Mouse (Mus musculus): ENCODE measurements around the gene Ankrd37. TPM values are rescaled to one million over a fixed set of nuclear protein-coding genes. Genes with fewer than 3 reads are reported as not detected.

The Ankrd37 gene
- 33.4 and 38.1 TPM in 2 replicates for polyA plus RNA-seq (2015; fragmentation: Nextera tagmentation; extraction: Ambion mirVana)

- ATAC-seq (ENCODE audit: low read depth), result no peak
- 78% methylated on average over 4 of the region's 4 CpGs for WGBS
- H3K9ac ChIP-seq, result no peak within 1 kb of the TSS
These were observed at the start of gene Ankrd37 for GRCm38 (mm10) chr8:46005596-46005995. Ankrd37 (minus strand) TSS chr8:46005707.

GRCm38 (mm10) chr8:46040260-46040659 is 34.8 kb upstream of the Ankrd37 start:
- no peak for ATAC-seq (ENCODE audit: low read depth)
- no peaks in the 10 kb centered on the region for H3K9me3 ChIP-seq
- H3K4me2 ChIP-seq, result peak overlapping the region; percentile 16; the same call in 1 of the 2 replicates
- H3K4me3 ChIP-seq, result no peak overlapping the region
- peaks cover 47% of the 10 kb centered on the region for H3K36me3 ChIP-seq
- peaks cover 13% of the 10 kb centered on the region for H3K4me1 ChIP-seq (replicated peaks)
- 50% methylated on average over 13 of the region's 13 CpGs for WGBS
- H3K27ac ChIP-seq (replicated peaks), result peak overlapping the region; percentile 74
- H3K27me3 ChIP-seq, result no peaks in the 10 kb centered on the region
- H3K9ac ChIP-seq, result peak overlapping the region; percentile 59

More at GRCm38 (mm10) chr8:46005596-46005995, at the start of gene Ankrd37:
- Histone ChIP-seq H3K4me3 (no peak within 1 kb of the TSS), H3K4me1 (replicated peaks) (peaks cover 5% of the 10 kb centered on the region; the same call in 1 of the 2 replicates), H3K4me2 (no peak within 1 kb of the TSS), H3K27ac (replicated peaks) (no peak within 1 kb of the TSS), H3K9me3 (no peaks in the 10 kb centered on the region), H3K36me3 (no peaks in the 10 kb centered on the region), H3K27me3 (no peaks in the 10 kb centered on the region)

- Histone ChIP-seq H3K27me3 (no peaks in the 10 kb centered on the region), H3K4me1 (replicated peaks) (peaks cover 13% of the 10 kb centered on the region), H3K4me2 (no peak overlapping the region), H3K9ac (no peak overlapping the region), H3K27ac (replicated peaks) (peak overlapping the region; percentile 74), H3K4me3 (no peak overlapping the region), H3K36me3 (peaks cover 50% of the 10 kb centered on the region), H3K9me3 (no peaks in the 10 kb centered on the region)
- ATAC-seq (ENCODE audit: low read depth), result no peak; the same call in 1 of the 2 replicates
- WGBS, result 60% methylated on average over 1 of the region's 1 CpGs
These were observed 34.2 kb upstream of the Ankrd37 start for GRCm38 (mm10) chr8:46039666-46040065.

GRCm38 (mm10) chr8:46036217-46036616 is 30.7 kb upstream of the Ankrd37 start:
- WGBS, result 78% methylated on average over 11 of the region's 11 CpGs
- H3K9me3 ChIP-seq, result no peaks in the 10 kb centered on the region
- H3K27ac ChIP-seq (replicated peaks), result no peak overlapping the region
- H3K36me3 ChIP-seq, result peaks cover 46% of the 10 kb centered on the region
- peaks cover 13% of the 10 kb centered on the region for H3K4me1 ChIP-seq (replicated peaks)
- H3K4me2 ChIP-seq, result no peak overlapping the region
- H3K27me3 ChIP-seq, result no peaks in the 10 kb centered on the region
- no peak overlapping the region for H3K9ac ChIP-seq
- H3K4me3 ChIP-seq, result no peak overlapping the region
- ATAC-seq (ENCODE audit: low read depth), result no peak

GRCm38 (mm10) chr8:46024392-46024791 is 18.9 kb upstream of the Ankrd37 start:
- Histone ChIP-seq H3K9ac (no peak overlapping the region), H3K4me3 (no peak overlapping the region), H3K4me2 (no peak overlapping the region), H3K9me3 (no peaks in the 10 kb centered on the region), H3K4me1 (replicated peaks) (no peaks in the 10 kb centered on the region), H3K27ac (replicated peaks) (no peak overlapping the region), H3K27me3 (no peaks in the 10 kb centered on the region), H3K36me3 (no peaks in the 10 kb centered on the region)
- no peak for ATAC-seq (ENCODE audit: low read depth)
- 56% methylated on average over 4 of the region's 4 CpGs for WGBS

- Histone ChIP-seq H3K4me1 (replicated peaks) (no peaks in the 10 kb centered on the region), H3K9ac (no peak overlapping the region), H3K4me3 (no peak overlapping the region), H3K27ac (replicated peaks) (no peak overlapping the region), H3K27me3 (no peaks in the 10 kb centered on the region), H3K9me3 (no peaks in the 10 kb centered on the region), H3K4me2 (no peak overlapping the region), H3K36me3 (no peaks in the 10 kb centered on the region)
- 89% methylated on average over 9 of the region's 9 CpGs for WGBS
- no peak for ATAC-seq (ENCODE audit: low read depth)
These were observed 17.3 kb upstream of the Ankrd37 start for GRCm38 (mm10) chr8:46022758-46023157.

GRCm38 (mm10) chr8:46022203-46022602 is 16.7 kb upstream of the Ankrd37 start:
- no peaks in the 10 kb centered on the region for H3K27me3 ChIP-seq
- no peak overlapping the region for H3K27ac ChIP-seq (replicated peaks)
- H3K36me3 ChIP-seq, result no peaks in the 10 kb centered on the region
- 90% methylated on average over 9 of the region's 9 CpGs for WGBS
- H3K4me2 ChIP-seq, result no peak overlapping the region
- no peaks in the 10 kb centered on the region for H3K4me1 ChIP-seq (replicated peaks)
- no peak overlapping the region for H3K9ac ChIP-seq
- no peak overlapping the region for H3K4me3 ChIP-seq
- H3K9me3 ChIP-seq, result no peaks in the 10 kb centered on the region
- no peak for ATAC-seq (ENCODE audit: low read depth)

- Histone ChIP-seq H3K9me3 (no peaks in the 10 kb centered on the region), H3K4me2 (peak overlapping the region; percentile 42), H3K36me3 (no peaks in the 10 kb centered on the region), H3K9ac (no peak overlapping the region), H3K4me1 (replicated peaks) (peaks cover 14% of the 10 kb centered on the region), H3K4me3 (no peak overlapping the region), H3K27ac (replicated peaks) (no peak overlapping the region; the same call in 1 of the 2 replicates), H3K27me3 (no peaks in the 10 kb centered on the region)
- no peak for ATAC-seq (ENCODE audit: low read depth)
- WGBS, result 25% methylated on average over 17 of the region's 17 CpGs
These were observed 5.5 kb upstream of the Ankrd37 start for GRCm38 (mm10) chr8:46010746-46011680.

- no peaks in the 10 kb centered on the region for H3K36me3 ChIP-seq
- H3K9ac ChIP-seq, result no peak overlapping the region
- H3K27me3 ChIP-seq, result no peaks in the 10 kb centered on the region
- H3K9me3 ChIP-seq, result no peaks in the 10 kb centered on the region
- no peak overlapping the region for H3K27ac ChIP-seq (replicated peaks)
- no peak overlapping the region for H3K4me3 ChIP-seq
- H3K4me1 ChIP-seq (replicated peaks), result peaks cover 14% of the 10 kb centered on the region
- H3K4me2 ChIP-seq, result peak overlapping the region; percentile 42
- ATAC-seq (ENCODE audit: low read depth), result no peak
- WGBS, result 62% methylated on average over 2 of the region's 2 CpGs
These were observed 4.8 kb upstream of the Ankrd37 start for GRCm38 (mm10) chr8:46010306-46010705.

GRCm38 (mm10) chr8:46007050-46007672 is 1.7 kb upstream of the Ankrd37 start:
- 60% methylated on average over 3 of the region's 3 CpGs for WGBS
- no peak overlapping the region for H3K4me3 ChIP-seq
- no peak for ATAC-seq (ENCODE audit: low read depth)

GRCm38 (mm10) chr8:45999784-46000705 is 5.5 kb downstream of the Ankrd37 start:
- ATAC-seq (ENCODE audit: low read depth), result peak; percentile 99
- Histone ChIP-seq H3K9me3 (no peaks in the 10 kb centered on the region), H3K27ac (replicated peaks) (peak overlapping the region; percentile 99), H3K27me3 (no peaks in the 10 kb centered on the region), H3K4me2 (peak overlapping the region; percentile 86), H3K4me1 (replicated peaks) (peaks cover 24% of the 10 kb centered on the region), H3K36me3 (peaks cover 23% of the 10 kb centered on the region), H3K9ac (peak overlapping the region; percentile 87), H3K4me3 (peak overlapping the region; percentile 53)
- 4% methylated on average over 55 of the region's 55 CpGs for whole genome bisulfite sequencing

More at GRCm38 (mm10) chr8:46007050-46007672, 1.7 kb upstream of the Ankrd37 start:
- Histone ChIP-seq H3K4me1 (replicated peaks) (peaks cover 14% of the 10 kb centered on the region), H3K9me3 (no peaks in the 10 kb centered on the region), H3K4me2 (no peak overlapping the region), H3K36me3 (no peaks in the 10 kb centered on the region), H3K9ac (no peak overlapping the region), H3K27me3 (no peaks in the 10 kb centered on the region), H3K27ac (replicated peaks) (no peak overlapping the region)

All from neural tube, embryonic 13.5 days (tissue).